Mouse (Mus musculus): Measurements from ENCODE around the gene Hif3a.

- TF ChIP-seq USF1 (IDR thresholded peaks at IDR 0.05; ENCODE audit: low read depth, low read length) (peak; percentile 34; the same call in 1 of the 2 replicates), SMC3 (IDR thresholded peaks at IDR 0.05; ENCODE audit: low read depth, low read length) (no peak), CTCF (IDR thresholded peaks at IDR 0.05 in 2 of 3, conservative IDR thresholded peaks at IDR 0.05 in 1 of 3; ENCODE audit: control insufficient read depth in 1 of 3, insufficient read depth in 1 of 3, low read depth in 2 of 3, low read length in 3 of 3, poor library complexity in 1 of 3, severe bottlenecking in 1 of 3) (peak; percentile 52 to 61 (median 60)), JUND (IDR thresholded peaks at IDR 0.05; ENCODE audit: low read depth, low read length) (no peak), MAFK (IDR thresholded peaks at IDR 0.05; ENCODE audit: borderline replicate concordance, low read depth, low read length) (no peak), POLR2A (IDR thresholded peaks at IDR 0.05; ENCODE audit: control insufficient read depth in 1 of 2, insufficient read depth in 1 of 2, low read depth in 1 of 2, low read length in 2 of 2, poor library complexity in 1 of 2) (peak; percentile 25 to 57; a peak in 1 of 4 replicates), MYB (IDR thresholded peaks at IDR 0.05; ENCODE audit: low read depth, low read length) (peak; percentile 33; the same call in 1 of the 2 replicates), USF2 (IDR thresholded peaks at IDR 0.05; ENCODE audit: borderline replicate concordance in 1 of 2, insufficient read depth in 1 of 2, low read depth in 1 of 2, low read length in 2 of 2) (no peak), CHD1 (IDR thresholded peaks at IDR 0.05; ENCODE audit: low read depth, low read length) (no peak), ZKSCAN1 (IDR thresholded peaks at IDR 0.05; ENCODE audit: low read depth, low read length) (no peak), TAL1 (IDR thresholded peaks at IDR 0.05; ENCODE audit: low read length) (no peak), EP300 (IDR thresholded peaks at IDR 0.05; ENCODE audit: low read depth in 1 of 2, low read length in 2 of 2) (peak in 1 of 2 experiments; percentile 58; a peak in 2 of 4 replicates)
Observed at GRCm38 (mm10) chr7:17060782-17061605, 1.2 kb downstream of the Hif3a start.

Measured in MEL (cell line).